Mouse (Mus musculus) skeletal muscle tissue, postnatal 0 days (tissue): Measurements from ENCODE around the gene Prr14. TPM values are rescaled to one million over a fixed set of nuclear protein-coding genes. Genes with fewer than 3 reads are reported as not detected.

Experiments used
- microRNA-seq, 2 experiments: library from miRNA; unstranded; fragments of <30 nt; microRNA quantifications; one replicate each; pipeline ENCODE4; 2016
- polyA plus RNA-seq: library from polyadenylated mRNA; unstranded; fragments of >200 nt; fragmentation: Nextera tagmentation; extraction: Ambion mirVana; gene quantifications from 2 replicates; pipeline ENCODE4 v1.2.1, GENCODE M21; 2015

Prr14 gene
- 17.3 and 23.2 TPM in 2 replicates for polyA plus RNA-seq

DNA sequence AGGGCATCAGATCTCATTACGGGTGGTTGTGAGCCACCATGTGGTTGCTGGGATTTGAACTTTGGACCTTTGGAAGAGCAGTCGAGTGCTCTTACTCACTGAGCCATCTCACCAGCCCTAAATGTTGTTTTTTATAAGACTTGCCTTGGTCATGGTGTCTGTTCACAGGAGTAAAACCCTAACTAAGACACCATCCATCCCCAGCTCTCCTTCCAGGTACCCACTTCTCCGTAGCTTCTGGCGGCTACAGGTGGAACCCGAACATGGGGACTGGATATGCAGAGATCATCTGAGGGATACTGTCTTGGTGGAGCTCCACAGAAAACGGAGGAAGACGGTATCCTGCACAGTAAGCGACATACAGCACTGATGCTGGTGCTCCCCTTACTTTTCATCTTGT, at the start of gene Prr14:
Prr14 (plus strand) TSS at position 301 of the 400 bp plus-strand sequence.

DNA sequence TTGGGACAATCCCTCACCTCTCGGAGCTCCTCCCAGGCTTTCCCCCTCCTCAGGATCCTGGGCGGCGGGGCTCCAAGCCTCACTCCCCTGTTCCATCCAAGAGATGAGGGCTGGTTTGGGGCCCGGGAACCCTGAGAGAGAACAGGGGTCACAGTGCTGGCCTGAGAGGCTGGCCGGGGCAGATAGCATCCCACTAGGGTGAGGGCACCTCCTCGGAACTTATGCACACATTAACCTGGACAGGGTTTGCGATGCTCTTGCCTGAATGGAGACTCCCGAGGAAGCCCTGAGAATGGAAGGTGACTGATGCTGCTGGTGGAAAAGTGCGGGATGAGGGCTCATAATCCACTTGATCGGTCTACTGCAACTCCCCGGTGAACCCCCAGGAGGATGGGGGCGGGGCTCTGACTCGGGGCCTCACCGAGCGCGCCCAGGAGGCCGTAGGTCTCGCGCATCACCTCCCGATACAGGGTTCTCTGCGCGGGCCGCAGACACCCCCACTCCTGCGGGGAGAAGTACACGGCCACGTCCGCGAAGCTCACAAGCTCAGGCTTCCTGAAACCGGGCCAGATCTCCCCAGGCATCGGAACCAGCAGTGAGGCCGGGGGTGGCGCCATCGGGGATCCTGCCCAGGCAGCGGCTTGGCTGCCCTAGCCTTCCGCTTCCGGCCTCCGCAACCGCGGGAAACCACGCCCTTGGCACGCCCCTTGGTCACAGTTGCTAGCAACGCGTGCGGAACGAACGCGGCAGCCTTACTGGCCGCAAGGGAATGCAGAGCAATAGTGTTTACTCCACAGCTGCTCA, 37.8 kb upstream of the Prr14 start, which contains the start of gene Zfp688:
Zfp688 (minus strand) TSS at position 681 of the 804 bp plus-strand sequence.

DNA sequence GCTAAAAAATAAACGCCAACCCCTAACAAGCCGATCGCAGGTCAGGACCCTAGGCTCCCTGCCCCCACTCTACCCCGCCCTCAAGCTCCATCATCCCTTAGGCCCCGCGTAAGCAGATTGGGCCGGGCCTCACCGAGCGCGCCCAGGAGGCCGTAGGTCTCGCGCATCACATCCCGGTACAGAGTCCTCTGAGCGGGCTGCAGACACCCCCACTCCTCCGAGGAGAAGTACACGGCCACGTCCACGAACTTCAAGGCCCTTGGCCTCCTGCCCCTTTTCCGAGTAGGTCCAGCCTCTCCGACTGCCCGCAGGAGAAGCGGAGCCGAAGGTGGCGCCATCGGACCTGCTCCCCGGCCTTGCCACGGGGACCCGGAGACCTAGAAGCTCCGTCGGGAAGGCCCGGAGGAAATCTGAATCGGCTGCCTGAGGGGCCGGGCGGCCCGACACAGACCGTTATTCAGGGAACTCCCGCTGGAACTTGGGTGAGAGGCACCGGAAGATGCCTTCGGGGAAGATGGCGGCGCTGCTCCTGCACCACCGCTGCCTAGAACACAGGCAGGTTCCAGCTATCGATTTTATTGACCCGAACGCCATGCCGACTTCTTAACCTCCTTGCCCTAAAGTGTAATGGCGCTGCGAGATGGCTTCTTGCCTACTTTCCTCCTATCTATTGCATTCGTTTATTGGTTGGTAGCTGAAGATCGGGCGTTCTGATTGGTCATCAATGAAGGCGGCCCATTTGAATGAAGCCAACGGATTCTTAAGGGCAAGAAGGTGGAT, 10.7 kb upstream of the Prr14 start, which contains the start of gene Zfp689:
Zfp689 (minus strand) TSS at position 638 of the 780 bp plus-strand sequence.

DNA sequence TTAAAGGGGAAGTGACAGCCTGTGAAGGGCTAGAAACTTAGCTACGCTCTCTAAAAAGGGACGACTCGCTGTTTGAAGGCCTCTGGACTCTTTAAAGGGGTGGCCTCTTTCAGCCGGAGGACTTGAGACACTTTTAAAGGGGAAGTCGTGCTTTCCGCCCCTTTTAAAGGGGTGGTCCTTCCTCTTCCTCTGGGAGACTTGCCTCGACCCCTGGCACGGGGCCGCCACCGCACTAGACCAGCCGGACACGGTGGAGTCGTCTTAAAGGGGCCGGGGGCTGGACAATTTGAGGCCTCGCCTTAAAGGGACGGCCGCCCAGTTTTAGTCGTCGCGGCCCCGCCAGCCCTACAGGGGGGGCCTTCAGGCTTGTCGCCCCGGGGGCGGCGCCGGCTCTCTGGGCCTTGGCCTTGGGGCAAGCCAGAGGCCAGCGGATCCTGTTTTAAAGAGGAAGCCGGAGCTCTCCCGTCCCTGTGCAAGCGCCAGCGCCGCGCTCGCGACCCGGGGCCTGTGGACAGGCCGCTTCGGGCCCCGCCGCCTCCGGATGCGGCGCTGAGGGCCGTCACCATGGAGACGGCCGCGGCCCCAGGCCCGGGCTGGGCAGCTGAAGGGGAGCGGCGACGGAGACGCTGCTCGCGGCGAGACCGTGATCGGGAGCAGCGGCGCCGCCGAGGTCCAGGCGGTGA, 19.4 kb downstream of the Prr14 start, which contains the start of gene Fbrs:
Fbrs (plus strand) TSS at position 565 of the 683 bp plus-strand sequence.

DNA sequence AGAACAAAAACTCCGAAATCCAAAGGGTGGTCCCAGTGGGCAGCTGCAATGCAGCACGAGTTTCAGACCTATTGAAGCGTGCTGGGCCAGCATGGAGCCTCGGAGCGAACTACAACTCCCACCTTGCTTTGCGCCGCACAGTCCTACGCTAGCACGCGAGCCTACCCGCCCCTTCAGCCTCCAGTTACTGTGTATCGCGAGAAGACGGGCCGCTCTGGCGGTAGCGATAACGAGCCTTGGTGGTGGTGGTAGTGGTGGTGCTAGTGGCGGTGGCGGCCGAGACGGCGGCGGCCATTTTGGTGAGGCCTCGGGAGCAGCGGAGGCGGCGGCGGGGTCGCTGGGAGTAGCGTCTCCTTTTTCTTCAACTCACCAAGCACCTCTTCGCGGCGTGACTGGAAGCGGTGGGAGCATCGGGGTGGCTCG, 52.4 kb downstream of the Prr14 start, which contains the start of gene Srcap:
Srcap (plus strand) TSS at position 176 of the 423 bp plus-strand sequence.

DNA sequence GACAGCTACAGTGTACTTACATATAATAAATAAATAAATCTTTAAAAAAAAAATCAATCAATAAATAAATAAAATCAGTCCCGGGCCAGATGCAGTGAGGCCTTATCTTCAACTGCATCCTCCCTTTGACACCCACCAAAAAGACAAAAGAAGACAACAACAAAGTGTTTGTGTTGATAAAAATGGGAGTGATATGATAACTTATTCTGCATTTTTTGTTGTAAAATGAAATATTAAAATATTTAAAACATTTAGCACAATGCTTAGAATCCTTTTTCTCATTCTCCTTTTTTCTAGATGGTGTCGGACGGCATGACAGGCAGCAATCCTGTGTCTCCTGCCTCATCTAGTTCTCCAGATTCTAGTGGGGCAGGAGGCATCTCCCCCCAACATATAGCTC, 59.9 kb downstream of the Prr14 start, which contains the start of gene Gm42715:
Gm42715 (plus strand) TSS at position 301 of the 400 bp plus-strand sequence.

Small RNAs within 50 kb of the gene (microRNA-seq; reads per million reads assigned to microRNA genes)
- gene Gm47278 (0 reads per million in 2 experiments), gene Mir7060 (0.30 to 0.42 reads per million in 2 experiments)

Other genes starting within 250 kb of the Prr14 start
- gene Zfp553, start 226.6 kb upstream of the Prr14 start, polyA plus RNA-seq = 8.7 and 9.9 TPM in 2 replicates
- gene Sept1, start 226.5 kb upstream of the Prr14 start, polyA plus RNA-seq = 8.5 and 9.1 TPM in 2 replicates
- 31.2 and 37.1 TPM in 2 replicates for gene Zfp771, start 215.3 kb upstream of the Prr14 start, polyA plus RNA-seq
- gene Dctpp1, start 198.9 kb upstream of the Prr14 start, polyA plus RNA-seq = 56.2 and 58.8 TPM in 2 replicates
- gene Sephs2, start 185.6 kb upstream of the Prr14 start, polyA plus RNA-seq = 36.9 and 48.8 TPM in 2 replicates
- 1.9 TPM in 2 replicates for gene Itgal, start 163.4 kb upstream of the Prr14 start, polyA plus RNA-seq
- gene Zfp768, start 114.0 kb upstream of the Prr14 start, polyA plus RNA-seq = 13.9 and 16.4 TPM in 2 replicates
- 3.9 and 4.4 TPM in 2 replicates for gene Zfp747, start 83.6 kb upstream of the Prr14 start, polyA plus RNA-seq
- gene 9130019O22Rik, start 72.4 kb upstream of the Prr14 start, polyA plus RNA-seq = 3.4 and 3.8 TPM in 2 replicates
- gene E430018J23Rik, start 66.0 kb upstream of the Prr14 start, polyA plus RNA-seq = 4.1 and 4.8 TPM in 2 replicates
- 3.1 and 3.4 TPM in 2 replicates for gene Zfp764, start 52.8 kb upstream of the Prr14 start, polyA plus RNA-seq
- gene Zfp688, start 37.5 kb upstream of the Prr14 start, polyA plus RNA-seq = 9.9 and 13.0 TPM in 2 replicates
- gene Zfp689, start 10.5 kb upstream of the Prr14 start, polyA plus RNA-seq = 2.4 and 2.6 TPM in 2 replicates
- gene Fbrs, start 19.6 kb downstream of the Prr14 start, polyA plus RNA-seq = 7.1 and 7.8 TPM in 2 replicates
- 17.2 and 19.6 TPM in 2 replicates for gene Srcap, start 52.4 kb downstream of the Prr14 start, polyA plus RNA-seq
- 5.6 and 6.1 TPM in 2 replicates for gene Gm42715, start 60.0 kb downstream of the Prr14 start, polyA plus RNA-seq
- gene Tmem265, start 101.8 kb downstream of the Prr14 start, polyA plus RNA-seq = 1.2 and 3.3 TPM in 2 replicates
- gene Phkg2, start 113.7 kb downstream of the Prr14 start, polyA plus RNA-seq = 19.5 and 21.8 TPM in 2 replicates
- 7.2 and 7.5 TPM in 2 replicates for gene Ccdc189, start 129.0 kb downstream of the Prr14 start, polyA plus RNA-seq
- 18.0 and 21.5 TPM in 2 replicates for gene Rnf40, start 129.2 kb downstream of the Prr14 start, polyA plus RNA-seq
- 4.0 and 5.4 TPM in 2 replicates for gene Zfp629, start 156.2 kb downstream of the Prr14 start, polyA plus RNA-seq
- gene Bcl7c, start 249.3 kb downstream of the Prr14 start, polyA plus RNA-seq = 60.6 and 71.5 TPM in 2 replicates